Mouse (Mus musculus) liver, embryonic 14.5 days (tissue): Measurements from ENCODE around the gene Fgfr2. TPM values are rescaled to one million over a fixed set of nuclear protein-coding genes. Genes with fewer than 3 reads are reported as not detected.

Experiments used
- ATAC-seq: fragments of 200-750 bp; cut with Nextera tagmentation; 2 replicates; pipeline ENCODE4 v1.8.0; 2017; ENCODE audit warnings: moderate number of reproducible peaks, mild to moderate bottlenecking, moderate library complexity; ENCODE audit not compliant: insufficient read depth
- DNase-seq, 3 experiments: peaks; one replicate each; pipeline ENCODE4 v3.0.0-alpha.2; 2012 to 2013; ENCODE audit warnings: low read depth in 3 of 3, low spot score in 3 of 3
- H3K27ac ChIP-seq: fragments of 300-500 bp; sonication (generic); 2 replicates; pipeline ENCODE4 v1.5.1; 2014; ENCODE audit warnings: moderate library complexity, mild to moderate bottlenecking, control low read depth, inconsistent platforms
- H3K27me3 ChIP-seq: fragments of 300-500 bp; sonication (generic); 2 replicates; pipeline ENCODE4 v1.6.1; 2014; ENCODE audit warnings: mild to moderate bottlenecking, low read length, moderate library complexity; ENCODE audit not compliant: control insufficient read depth, insufficient read depth
- H3K36me3 ChIP-seq: fragments of 300-500 bp; sonication (generic); replicated peaks from 2 replicates; pipeline ENCODE4 v1.6.1; 2014; ENCODE audit warnings: low read depth; ENCODE audit not compliant: control insufficient read depth, insufficient read depth
- H3K4me1 ChIP-seq, 2 experiments: fragments of 200-500 bp in 1 of 2; fragments of 300-500 bp in 1 of 2; sonication (generic) in 1 of 2; replicated peaks; 2 replicates each; pipeline ENCODE4 v1.6.1; 2012 to 2014; ENCODE audit warnings: antibody characterized with exemption in 1 of 2, inconsistent platforms in 1 of 2, low read length in 1 of 2; ENCODE audit not compliant: control insufficient read depth in 2 of 2, insufficient read depth in 2 of 2
- H3K4me2 ChIP-seq: fragments of 300-500 bp; sonication (generic); 2 replicates; pipeline ENCODE4 v1.6.1; 2014; ENCODE audit warnings: low read depth, mild to moderate bottlenecking, control low read depth, moderate library complexity
- H3K4me3 ChIP-seq, 2 experiments: fragments of 200-500 bp in 1 of 2; fragments of 300-500 bp in 1 of 2; sonication (generic) in 1 of 2; 2 replicates each; pipeline ENCODE4 v1.5.1; 2012 to 2014; ENCODE audit warnings: low read depth in 2 of 2, low read length in 2 of 2, mild to moderate bottlenecking in 2 of 2, control low read depth in 1 of 2, inconsistent platforms in 1 of 2, moderate library complexity in 1 of 2; ENCODE audit not compliant: insufficient read depth in 1 of 2
- H3K9ac ChIP-seq: fragments of 300-500 bp; sonication (generic); replicated peaks from 2 replicates; pipeline ENCODE4 v1.6.1; 2014; ENCODE audit warnings: mild to moderate bottlenecking, control low read depth, moderate library complexity
- H3K9me3 ChIP-seq: fragments of 300-500 bp; sonication (generic); 2 replicates; pipeline ENCODE4 v1.6.1; 2016; ENCODE audit warnings: low read length, mixed read lengths; ENCODE audit not compliant: control insufficient read depth
- CTCF ChIP-seq: IDR thresholded peaks from 2 replicates; pipeline ENCODE4 v1.5.1; 2016; ENCODE audit warnings: antibody characterized with exemption, low read depth, control low read depth
- EP300 ChIP-seq: IDR thresholded peaks from 2 replicates; pipeline ENCODE4 v1.6.1; 2016; ENCODE audit warnings: antibody characterized with exemption, low read depth
- WGBS: fragments of 180-500 bp; shearing (Covaris S2); extraction: QIAGEN DNeasy Blood & Tissue Kit; methylation state at CpG from one replicate; pipeline ENCODE4 v1.1.7; 2014; ENCODE audit not compliant: insufficient replicate concordance; 5-methylcytosine and 5-hydroxymethylcytosine counted together
- polyA plus RNA-seq, 2 experiments: library from polyadenylated mRNA; depleted of rRNA in 1 of 2; stranded (reverse) in 1 of 2; unstranded in 1 of 2; fragments of >200 nt; fragmentation: Nextera tagmentation in 1 of 2; extraction: Ambion mirVana in 1 of 2; gene quantifications; 2 replicates each; pipeline versions ENCODE4 v1.2.1 to v1.2.3; 2012 to 2014

The Fgfr2 gene
- polyA plus RNA-seq, 2 experiments = 7.9 to 8.8 TPM

GRCm38 (mm10) chr7:133011611-133012010 lies 111.5 kb downstream of the Fgfr2 start:
- Histone ChIP-seq H3K27ac (no peak overlapping the region), H3K36me3 (no peaks in the 10 kb centered on the region), H3K9me3 (no peaks in the 10 kb centered on the region), H3K9ac (no peak overlapping the region), H3K4me3 (no peak overlapping the region), H3K4me1 (peaks cover 0 to 3% of the 10 kb centered on the region in 2 experiments; a peak in 1 of 4 replicates), H3K4me2 (no peak overlapping the region), H3K27me3 (no peaks in the 10 kb centered on the region)
- no peak for DNase-seq
- 51% methylated on average over 4 of the region's 4 CpGs for WGBS
- TF ChIP-seq CTCF (no peak), EP300 (no peak)
- no peak for ATAC-seq

- H3K9me3 ChIP-seq = no peaks in the 10 kb centered on the region
- H3K4me3 ChIP-seq = no peak overlapping the region
- DNase-seq (no peak), ATAC-seq (no peak)
- no peak overlapping the region for H3K9ac ChIP-seq
- TF ChIP-seq EP300 (no peak), CTCF (no peak)
- no peaks in the 10 kb centered on the region for H3K27me3 ChIP-seq
- peaks cover 0 to 3% of the 10 kb centered on the region in 2 experiments; a peak in 1 of 4 replicates for H3K4me1 ChIP-seq
- H3K36me3 ChIP-seq = no peaks in the 10 kb centered on the region
- no peak overlapping the region for H3K4me2 ChIP-seq
- 58% methylated on average over 5 of the region's 5 CpGs for WGBS
- H3K27ac ChIP-seq = no peak overlapping the region
Measured at GRCm38 (mm10) chr7:133011191-133011590, 112.0 kb downstream of the Fgfr2 start.

- TF ChIP-seq CTCF = no peak
- TF ChIP-seq EP300 = no peak
- H3K27me3 ChIP-seq = no peaks in the 10 kb centered on the region
- whole genome bisulfite sequencing = 62% methylated on average over 3 of the region's 3 CpGs
- no peaks in the 10 kb centered on the region for H3K9me3 ChIP-seq
- no peak overlapping the region for H3K27ac ChIP-seq
- DNase-seq (no peak), ATAC-seq (no peak)
- H3K9ac ChIP-seq = no peak overlapping the region
- no peaks in the 10 kb centered on the region for H3K36me3 ChIP-seq
- peaks cover 0 to 3% of the 10 kb centered on the region in 2 experiments; a peak in 1 of 4 replicates for H3K4me1 ChIP-seq
- no peak overlapping the region for H3K4me2 ChIP-seq
- H3K4me3 ChIP-seq = no peak overlapping the region
Measured at GRCm38 (mm10) chr7:133010477-133010876, 112.7 kb downstream of the Fgfr2 start.

DNA sequence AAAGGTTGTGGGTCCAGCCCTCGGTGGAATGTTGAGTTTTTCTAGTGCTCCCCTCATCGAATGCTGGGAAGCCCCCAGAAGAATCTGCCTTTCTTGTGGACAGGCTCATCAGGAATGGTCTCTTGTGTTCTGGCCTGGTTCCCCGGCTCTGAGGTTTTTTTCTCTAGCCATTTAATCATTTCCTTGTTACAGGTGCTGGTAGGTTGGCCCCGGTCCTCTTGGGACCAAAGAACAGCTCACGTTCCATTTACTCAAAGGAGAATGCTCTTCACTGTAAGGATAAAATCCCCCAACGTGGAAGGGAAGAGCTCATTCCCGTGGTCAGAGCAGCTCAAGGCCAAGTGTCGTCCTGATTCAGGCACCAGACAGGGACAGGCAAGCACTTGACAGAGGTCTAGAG lies 113.5 kb downstream of the Fgfr2 start:
- 68% methylated on average over 8 of the region's 8 CpGs for WGBS
- Histone ChIP-seq H3K4me1 (peaks cover 0 to 3% of the 10 kb centered on the region in 2 experiments; a peak in 1 of 4 replicates), H3K9ac (no peak overlapping the region), H3K9me3 (no peaks in the 10 kb centered on the region), H3K36me3 (no peaks in the 10 kb centered on the region), H3K27ac (no peak overlapping the region), H3K4me3 (no peak overlapping the region), H3K27me3 (no peaks in the 10 kb centered on the region), H3K4me2 (no peak overlapping the region)
- TF ChIP-seq EP300 (no peak), CTCF (no peak)
- DNase-seq (no peak), ATAC-seq (no peak)

DNA sequence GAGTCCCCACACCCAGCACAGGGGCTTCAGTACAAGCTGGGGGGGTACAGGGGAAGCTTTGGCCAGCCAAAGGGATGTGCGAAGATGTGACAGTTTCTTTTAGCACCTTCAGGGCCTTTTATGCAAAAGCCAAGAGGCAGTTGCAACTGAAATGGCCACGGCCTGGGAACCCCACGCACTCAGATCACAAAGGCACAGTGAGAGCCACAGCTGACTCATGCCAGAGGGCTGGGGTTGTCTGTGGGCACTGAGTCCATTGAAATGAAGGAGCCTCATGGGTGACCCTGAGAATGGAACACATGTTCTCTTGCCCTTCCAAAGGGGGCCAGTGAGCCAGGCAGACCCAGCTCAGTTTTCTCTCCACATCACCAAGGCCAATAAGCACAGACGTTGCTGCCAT lies 114.5 kb downstream of the Fgfr2 start:
- Histone ChIP-seq H3K36me3 (no peaks in the 10 kb centered on the region), H3K9me3 (no peaks in the 10 kb centered on the region), H3K27me3 (no peaks in the 10 kb centered on the region), H3K9ac (no peak overlapping the region), H3K27ac (no peak overlapping the region), H3K4me1 (peaks cover 0 to 3% of the 10 kb centered on the region in 2 experiments; a peak in 1 of 4 replicates), H3K4me2 (no peak overlapping the region), H3K4me3 (no peak overlapping the region)
- no peak for ATAC-seq
- DNase-seq = no peak
- WGBS = 73% methylated on average over 4 of the region's 4 CpGs
- TF ChIP-seq EP300 (no peak), CTCF (no peak)
